Mouse (Mus musculus) MEL (cell line): Measurements from ENCODE around the gene Farp2. TPM values are rescaled to one million over a fixed set of nuclear protein-coding genes. Genes with fewer than 3 reads are reported as not detected.
"Not testable (repeated sequence)": the region's sequence is repeated elsewhere in the genome, so short reads cannot be mapped to it uniquely, and the experiment has no call there.

Experiments used
- DNase-seq: peaks from one replicate; pipeline ENCODE4 v3.0.0; 2011; ENCODE audit warnings: low read depth, low spot score
- H3K27ac ChIP-seq: 2 replicates; pipeline ENCODE4 v1.5.1; 2012; ENCODE audit warnings: low read depth, mild to moderate bottlenecking, control low read depth, low read length, moderate library complexity; ENCODE audit not compliant: control insufficient read depth
- H3K27me3 ChIP-seq, 2 experiments: fragments of 150-350 bp in 1 of 2; sonication (generic) in 1 of 2; 2 replicates each; pipeline ENCODE4 v1.6.1; 2012; ENCODE audit warnings: low read length in 2 of 2, mild to moderate bottlenecking in 2 of 2, improper control_type of control experiment in 1 of 2, moderate library complexity in 1 of 2; ENCODE audit not compliant: insufficient read depth in 2 of 2, control insufficient read depth in 1 of 2
- H3K36me3 ChIP-seq, 2 experiments: 2 replicates each; pipeline ENCODE4 v1.6.1; 2012 to 2014; ENCODE audit warnings: low read length in 2 of 2, improper control_type of control experiment in 1 of 2, inconsistent platforms in 1 of 2, mild to moderate bottlenecking in 1 of 2; ENCODE audit not compliant: insufficient read depth in 2 of 2, control insufficient read depth in 1 of 2
- H3K4me1 ChIP-seq, 2 experiments: fragments of 150-350 bp in 1 of 2; sonication (generic) in 1 of 2; 2 replicates each; pipeline ENCODE4 v1.6.1; 2012; ENCODE audit warnings: low read length in 2 of 2, improper control_type of control experiment in 1 of 2, mild to moderate bottlenecking in 1 of 2; ENCODE audit not compliant: insufficient read depth in 2 of 2, control insufficient read depth in 1 of 2
- H3K4me3 ChIP-seq, 2 experiments: fragments of 150-350 bp in 1 of 2; sonication (generic) in 1 of 2; 2 replicates each; pipeline ENCODE4 v1.5.1; 2012; ENCODE audit warnings: low read depth in 2 of 2, low read length in 2 of 2, mild to moderate bottlenecking in 2 of 2, moderate library complexity in 2 of 2, control low read depth in 1 of 2, improper control_type of control experiment in 1 of 2; ENCODE audit not compliant: control insufficient read depth in 1 of 2, insufficient read depth in 1 of 2
- H3K79me2 ChIP-seq: 2 replicates; pipeline ENCODE4 v1.6.1; 2012; ENCODE audit warnings: mild to moderate bottlenecking, low read length, moderate library complexity; ENCODE audit not compliant: control insufficient read depth, poor library complexity, insufficient read depth
- H3K9ac ChIP-seq: 2 replicates; pipeline ENCODE4 v1.6.1; 2012; ENCODE audit warnings: low read depth, mild to moderate bottlenecking, control low read depth, low read length, moderate library complexity; ENCODE audit not compliant: control insufficient read depth, poor library complexity, severe bottlenecking
- H3K9me3 ChIP-seq: fragments of 150-350 bp; sonication (generic); replicated peaks from 2 replicates; pipeline ENCODE4 v1.6.1; 2012; ENCODE audit warnings: mild to moderate bottlenecking, low read length, improper control_type of control experiment, moderate library complexity; ENCODE audit not compliant: insufficient read depth
- EP300 ChIP-seq, 2 experiments: IDR thresholded peaks; 2 replicates each; pipeline ENCODE4 v1.6.1; 2011; ENCODE audit warnings: improper control_type of control experiment in 2 of 2, low read length in 2 of 2, low read depth in 1 of 2, mild to moderate bottlenecking in 1 of 2
- GABPA ChIP-seq: IDR thresholded peaks from 2 replicates; pipeline ENCODE4 v1.6.1; 2012; ENCODE audit warnings: low read depth, mild to moderate bottlenecking, inconsistent platforms, low read length, improper control_type of control experiment, moderate library complexity
- HCFC1 ChIP-seq: IDR thresholded peaks from 2 replicates; pipeline ENCODE4 v1.6.1; 2012; ENCODE audit warnings: low read depth, mild to moderate bottlenecking, inconsistent platforms, low read length, improper control_type of control experiment, moderate library complexity
- KAT2A ChIP-seq: conservative IDR thresholded peaks from 2 replicates; pipeline ENCODE4 v1.6.1; 2012; ENCODE audit warnings: low read depth, low read length, improper control_type of control experiment, inconsistent platforms
- MAX ChIP-seq: IDR thresholded peaks from 2 replicates; pipeline ENCODE4 v1.6.1; 2011; ENCODE audit warnings: low read length, improper control_type of control experiment
- MYC ChIP-seq: IDR thresholded peaks from 2 replicates; pipeline ENCODE4 v1.6.1; 2011; ENCODE audit warnings: low read depth, mild to moderate bottlenecking, low read length, improper control_type of control experiment, moderate library complexity
- NRF1 ChIP-seq: IDR thresholded peaks from 2 replicates; pipeline ENCODE4 v1.6.1; 2014; ENCODE audit warnings: low read depth, mild to moderate bottlenecking, inconsistent platforms, low read length, improper control_type of control experiment, moderate library complexity; ENCODE audit not compliant: poor library complexity, insufficient read depth, severe bottlenecking
- POLR2A ChIP-seq, 2 experiments: IDR thresholded peaks; 2 replicates each; pipeline ENCODE4 v1.6.1; 2011 to 2012; ENCODE audit warnings: low read length in 2 of 2, mild to moderate bottlenecking in 2 of 2, control low read depth in 1 of 2, improper control_type of control experiment in 1 of 2, low read depth in 1 of 2, moderate library complexity in 1 of 2; ENCODE audit not compliant: control insufficient read depth in 1 of 2, insufficient read depth in 1 of 2, poor library complexity in 1 of 2
- SIN3A ChIP-seq: IDR thresholded peaks from 2 replicates; pipeline ENCODE4 v1.6.1; 2012; ENCODE audit warnings: low read length, improper control_type of control experiment, inconsistent platforms
- TBP ChIP-seq: IDR thresholded peaks from 2 replicates; pipeline ENCODE4 v1.8.0; 2011; ENCODE audit warnings: low read depth, low read length, improper control_type of control experiment
- TCF12 ChIP-seq: IDR thresholded peaks from 2 replicates; pipeline ENCODE4 v1.6.1; 2014; ENCODE audit warnings: low read depth, mild to moderate bottlenecking, inconsistent platforms, low read length, improper control_type of control experiment, moderate library complexity
- ZC3H11A ChIP-seq: IDR thresholded peaks from 2 replicates; pipeline ENCODE4 v1.6.1; 2012; ENCODE audit warnings: low read depth, mild to moderate bottlenecking, inconsistent platforms, low read length, improper control_type of control experiment
- ZNF384 ChIP-seq: IDR thresholded peaks from 2 replicates; pipeline ENCODE4 v1.6.1; 2012; ENCODE audit warnings: low read depth, mild to moderate bottlenecking, inconsistent platforms, low read length, improper control_type of control experiment
- polyA plus RNA-seq, 2 experiments: library from polyadenylated mRNA; stranded (reverse) in 1 of 2; unstranded in 1 of 2; fragments of >175 nt in 1 of 2; fragments of >200 nt in 1 of 2; gene quantifications; 2 replicates each; pipeline versions ENCODE4 v1.2.1 to v1.2.4; 2012; ENCODE audit warnings: low replicate concordance in 2 of 2, low read depth in 1 of 2; ENCODE audit not compliant: insufficient read length in 2 of 2, insufficient read depth in 1 of 2, missing spikeins in 1 of 2
- total RNA-seq: library from RNA; depleted of rRNA; stranded (reverse); fragments of 300-350 nt; gene quantifications from 2 replicates; pipeline ENCODE4 v1.2.3, GENCODE M21; 2012

Gene Farp2
- total and polyA plus RNA-seq, 3 experiments: 9.7 to 12.0 TPM; not detected in 1

DNA sequence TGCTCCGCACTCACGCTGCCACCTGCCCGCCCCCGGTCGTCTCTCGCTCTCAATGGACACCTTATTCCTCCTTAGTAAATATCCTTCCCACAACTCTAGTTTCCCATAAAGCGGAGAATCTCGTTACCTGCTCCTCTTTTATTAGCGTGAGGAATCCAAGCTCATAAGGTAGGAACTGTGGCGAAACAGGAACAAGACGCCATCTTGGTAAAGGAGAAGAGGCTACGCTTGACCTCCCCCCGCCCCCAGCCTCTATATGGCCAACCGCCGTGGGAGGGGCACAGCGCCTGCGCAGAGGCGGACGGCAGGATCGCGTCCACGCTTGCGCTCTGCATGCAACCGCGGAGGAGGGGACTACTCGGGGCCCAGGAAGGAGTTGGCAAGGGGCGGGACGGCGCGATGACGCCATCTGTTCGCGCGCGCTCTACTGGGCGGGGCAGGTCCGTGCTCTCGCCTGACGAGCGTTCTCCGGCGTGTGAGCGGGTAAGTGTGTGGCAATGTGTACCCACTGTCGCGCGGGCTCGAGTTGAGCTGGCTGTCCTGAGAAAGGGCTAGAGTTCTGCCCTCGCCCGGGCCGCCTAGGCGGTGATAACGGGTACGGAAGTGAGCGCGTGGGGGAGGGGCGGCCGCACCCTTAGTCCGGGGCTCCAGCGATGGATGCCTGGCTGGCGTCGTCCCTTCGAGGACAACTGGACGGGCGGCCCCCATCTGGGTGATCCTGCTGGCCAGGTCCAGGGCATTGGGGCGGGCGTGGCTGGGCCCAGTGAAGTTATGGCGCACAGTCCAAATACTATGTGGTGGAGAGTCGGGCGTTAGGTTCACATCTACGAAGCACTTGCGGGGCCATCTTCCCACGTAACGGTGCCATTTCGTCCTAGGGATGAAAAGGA, 33.0 kb upstream of the Farp2 start, which contains the start of gene Hdlbp (continued):
- TF ChIP-seq POLR2A (IDR thresholded peaks at IDR 0.05; ENCODE audit: control insufficient read depth in 1 of 2, insufficient read depth in 1 of 2, low read depth in 1 of 2, low read length in 2 of 2, poor library complexity in 1 of 2) (peak; percentile 65 to 86), NRF1 (peak; percentile 100), EP300 (IDR thresholded peaks at IDR 0.05; ENCODE audit: low read depth in 1 of 2, low read length in 2 of 2) (peak in 1 of 2 experiments; percentile 32; a peak in 2 of 4 replicates), TCF12 (peak; percentile 77), KAT2A (peak; percentile 72)
- TF ChIP-seq, all 39 proteins: peak for 23

GRCm38 (mm10) chr1:93479476-93480083, 32.3 kb upstream of the Farp2 start:
- no peaks in the 10 kb centered on the region for H3K9me3 ChIP-seq
- H3K36me3 ChIP-seq: peaks cover 6 to 51% of the 10 kb centered on the region in 2 experiments
- DNase-seq: no peak
- H3K4me3 ChIP-seq: peak overlapping the region; percentile 78 to 82
- H3K27me3 ChIP-seq: no peaks in the 10 kb centered on the region
- H3K4me1 ChIP-seq: peaks cover 11 to 32% of the 10 kb centered on the region in 2 experiments
- peak overlapping the region; percentile 91 for H3K9ac ChIP-seq
- H3K27ac ChIP-seq: peak overlapping the region; percentile 92
- H3K79me2 ChIP-seq: peaks cover 67% of the 10 kb centered on the region
- TF ChIP-seq MYC (peak; percentile 84; the same call in 1 of the 2 replicates), TBP (peak; percentile 74), HCFC1 (peak; percentile 57; the same call in 1 of the 2 replicates), EP300 (IDR thresholded peaks at IDR 0.05; ENCODE audit: low read depth in 1 of 2, low read length in 2 of 2) (0 out of 4 replicates have a peak, but pooled peaks of 1 of the 2 experiments have one; percentile 31), ZC3H11A (no peak), GABPA (no peak), MAX (peak; percentile 45), SIN3A (peak; percentile 57; the same call in 1 of the 2 replicates)

GRCm38 (mm10) chr1:93486302-93486701, 25.6 kb upstream of the Farp2 start:
- not testable (repeated sequence) for H3K27me3 ChIP-seq, H3K9me3 ChIP-seq, H3K9ac ChIP-seq, H3K27ac ChIP-seq, H3K4me3 ChIP-seq
- DNase-seq: peak; percentile 41
- H3K4me1 ChIP-seq: peaks cover 4 to 12% of the 10 kb centered on the region in 2 experiments; a peak in 3 of 4 replicates
- H3K79me2 ChIP-seq: peaks cover 56% of the 10 kb centered on the region
- TF ChIP-seq SIN3A (0 out of 2 replicates have a peak, but pooled peaks have one; percentile 20), TBP (peak; percentile 92), ZNF384 (peak; percentile 69; the same call in 1 of the 2 replicates), MYC (0 out of 2 replicates have a peak, but pooled peaks have one; percentile 37)
- peaks cover 29% of the 10 kb centered on the region in 2 experiments for H3K36me3 ChIP-seq
